Mouse (Mus musculus): ENCODE measurements around the gene Nfatc2. TPM values are rescaled to one million over a fixed set of nuclear protein-coding genes. Genes with fewer than 3 reads are reported as not detected.
A peak's percentile ranks its signal among the peaks of the same experiment; 100 is the strongest.

The Nfatc2 gene
- 0.23 and 0.36 TPM in 2 replicates for polyA plus RNA-seq (2015; fragmentation: Nextera tagmentation; extraction: Ambion mirVana)

GRCm38 (mm10) chr2:168601491-168602386 lies at the start of gene Nfatc2:
Gene Nfatc2, minus strand, starts transcription at chr2:168601657.
- H3K9me3 ChIP-seq (replicated peaks): no peaks in the 10 kb centered on the region
- ATAC-seq (ENCODE audit: insufficient read depth): no peak
- no peak within 1 kb of the TSS for H3K9ac ChIP-seq
- no peaks in the 10 kb centered on the region; the same call in 1 of the 2 replicates for H3K4me1 ChIP-seq (replicated peaks)
- WGBS (ENCODE audit: insufficient replicate concordance): 3% methylated on average over 56 of the region's 56 CpGs
- H3K27ac ChIP-seq (replicated peaks): no peak within 1 kb of the TSS
- H3K4me3 ChIP-seq (replicated peaks): peak within 1 kb of the TSS; percentile 20; the same call in 1 of the 2 replicates
- no peaks in the 10 kb centered on the region for H3K36me3 ChIP-seq (replicated peaks)
- peak within 1 kb of the TSS; percentile 33 for H3K4me2 ChIP-seq
- peaks cover 67% of the 10 kb centered on the region for H3K27me3 ChIP-seq

GRCm38 (mm10) chr2:168648171-168648570 lies 46.7 kb upstream of the Nfatc2 start:
- ATAC-seq (ENCODE audit: insufficient read depth): no peak
- no peaks in the 10 kb centered on the region for H3K9me3 ChIP-seq (replicated peaks)
- H3K27me3 ChIP-seq: no peaks in the 10 kb centered on the region
- H3K9ac ChIP-seq: no peak overlapping the region
- no peak overlapping the region for H3K27ac ChIP-seq (replicated peaks)
- no peak overlapping the region for H3K4me3 ChIP-seq (replicated peaks)
- H3K36me3 ChIP-seq (replicated peaks): no peaks in the 10 kb centered on the region
- WGBS (ENCODE audit: insufficient replicate concordance): 54% methylated on average over 8 of the region's 8 CpGs
- no peak overlapping the region for H3K4me2 ChIP-seq
- no peaks in the 10 kb centered on the region for H3K4me1 ChIP-seq (replicated peaks)

DNA sequence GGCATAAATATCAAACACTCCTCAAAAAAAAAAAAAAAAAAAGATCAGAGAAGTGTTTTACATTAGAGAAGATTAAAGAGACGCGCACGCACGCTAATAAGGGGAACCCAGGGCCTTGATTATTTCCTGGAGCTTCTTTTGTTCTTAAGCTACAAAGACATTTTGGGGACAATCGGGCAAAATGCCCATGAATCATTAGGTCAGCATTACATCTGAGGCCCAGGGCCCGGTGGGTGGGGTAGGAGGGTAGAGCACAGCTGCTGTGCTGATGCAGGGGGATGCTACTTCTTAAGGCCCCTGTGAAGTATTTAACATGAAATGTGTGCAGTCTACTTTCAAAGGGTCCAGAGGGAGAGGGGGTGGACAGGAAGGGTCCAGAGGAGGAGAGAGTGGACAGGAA lies 43.4 kb upstream of the Nfatc2 start:
- Histone ChIP-seq H3K27me3 (no peaks in the 10 kb centered on the region), H3K9me3 (replicated peaks) (no peaks in the 10 kb centered on the region), H3K9ac (no peak overlapping the region), H3K4me3 (replicated peaks) (no peak overlapping the region), H3K36me3 (replicated peaks) (no peaks in the 10 kb centered on the region), H3K27ac (replicated peaks) (no peak overlapping the region), H3K4me1 (replicated peaks) (no peaks in the 10 kb centered on the region), H3K4me2 (no peak overlapping the region)
- ATAC-seq (ENCODE audit: insufficient read depth): no peak
- WGBS (ENCODE audit: insufficient replicate concordance): 74% methylated on average over 6 of the region's 6 CpGs

- Histone ChIP-seq H3K27me3 (no peaks in the 10 kb centered on the region), H3K4me2 (no peak overlapping the region), H3K9me3 (replicated peaks) (no peaks in the 10 kb centered on the region), H3K27ac (replicated peaks) (no peak overlapping the region), H3K36me3 (replicated peaks) (no peaks in the 10 kb centered on the region), H3K4me1 (replicated peaks) (no peaks in the 10 kb centered on the region), H3K4me3 (replicated peaks) (no peak overlapping the region), H3K9ac (no peak overlapping the region)
- WGBS (ENCODE audit: insufficient replicate concordance): 76% methylated on average over 20 of the region's 20 CpGs
- no peak for ATAC-seq (ENCODE audit: insufficient read depth)
Observed at GRCm38 (mm10) chr2:168643524-168644177, 42.2 kb upstream of the Nfatc2 start.

DNA sequence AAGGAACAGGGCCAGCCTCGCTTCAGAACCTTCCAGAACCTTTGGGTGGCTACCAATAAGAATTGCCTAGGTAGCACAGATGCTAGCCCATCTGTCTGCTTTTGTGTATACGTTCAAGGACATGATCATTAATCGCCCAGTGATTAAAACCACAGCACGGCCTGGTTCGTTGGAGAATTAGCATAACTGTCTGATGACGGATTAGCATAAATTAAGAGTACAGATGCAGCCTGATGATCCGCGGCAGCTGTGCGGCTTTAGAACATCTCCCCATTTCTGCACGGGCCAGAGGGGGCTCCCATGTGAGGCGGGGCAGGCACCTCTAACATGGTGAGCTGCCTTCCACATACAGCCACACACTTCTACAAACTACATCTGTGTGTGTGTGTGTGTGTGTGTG lies 40.7 kb upstream of the Nfatc2 start:
- Histone ChIP-seq H3K36me3 (replicated peaks) (no peaks in the 10 kb centered on the region), H3K27ac (replicated peaks) (no peak overlapping the region), H3K27me3 (0 out of 2 replicates have a peak, but pooled peaks cover 2% of the 10 kb centered on the region), H3K9me3 (replicated peaks) (no peaks in the 10 kb centered on the region), H3K4me3 (replicated peaks) (no peak overlapping the region), H3K4me1 (replicated peaks) (no peaks in the 10 kb centered on the region), H3K9ac (no peak overlapping the region), H3K4me2 (no peak overlapping the region)
- 72% methylated on average over 11 of the region's 11 CpGs for WGBS (ENCODE audit: insufficient replicate concordance)
- no peak for ATAC-seq (ENCODE audit: insufficient read depth)

DNA sequence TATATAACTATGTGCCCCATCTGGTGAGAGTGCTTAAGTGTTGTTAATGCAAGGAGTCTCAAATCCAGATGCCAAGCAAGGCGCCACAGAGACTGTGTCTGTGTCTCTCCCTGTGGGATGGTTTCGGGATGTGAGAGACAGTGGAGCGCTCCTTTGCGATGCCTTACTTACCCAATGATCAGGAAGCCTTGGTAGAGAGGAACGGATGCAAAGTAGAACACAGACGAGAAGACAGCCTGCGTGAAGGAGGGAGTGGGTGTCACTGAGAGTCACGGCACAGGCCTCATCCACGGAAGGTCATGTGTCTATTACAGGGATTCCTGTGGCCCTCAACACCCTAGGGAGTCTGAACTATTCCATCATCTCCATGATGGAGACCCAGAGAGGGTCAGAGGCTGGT lies 39.0 kb upstream of the Nfatc2 start:
- Histone ChIP-seq H3K4me3 (replicated peaks) (no peak overlapping the region), H3K36me3 (replicated peaks) (no peaks in the 10 kb centered on the region), H3K9ac (no peak overlapping the region), H3K4me2 (no peak overlapping the region), H3K9me3 (replicated peaks) (no peaks in the 10 kb centered on the region), H3K27ac (replicated peaks) (no peak overlapping the region), H3K27me3 (peaks cover 18% of the 10 kb centered on the region), H3K4me1 (replicated peaks) (no peaks in the 10 kb centered on the region)
- no peak for ATAC-seq (ENCODE audit: insufficient read depth)
- 83% methylated on average over 9 of the region's 9 CpGs for WGBS (ENCODE audit: insufficient replicate concordance)

DNA sequence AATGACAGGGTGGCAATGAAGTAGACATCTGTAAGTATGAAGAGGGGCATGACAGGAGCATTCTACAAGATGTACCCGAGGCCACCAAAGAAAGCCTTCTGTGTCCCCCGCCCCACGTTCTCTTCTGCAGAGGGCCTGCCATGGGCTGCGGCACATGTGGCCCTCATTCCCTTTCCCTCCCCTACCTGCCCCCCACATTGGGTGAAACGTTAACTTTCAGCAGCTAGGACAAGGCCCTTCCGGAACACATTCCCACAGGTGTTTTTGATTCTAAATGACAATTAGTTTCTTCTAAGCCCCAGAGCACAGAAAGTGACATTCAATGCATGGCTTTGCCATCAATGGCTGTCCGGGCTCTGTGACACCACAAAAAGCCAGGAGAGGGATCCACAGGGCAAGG lies 33.4 kb upstream of the Nfatc2 start:
- H3K27ac ChIP-seq (replicated peaks): no peak overlapping the region
- peaks cover 14% of the 10 kb centered on the region for H3K4me1 ChIP-seq (replicated peaks)
- H3K9ac ChIP-seq: no peak overlapping the region
- no peak overlapping the region for H3K4me2 ChIP-seq
- 73% methylated on average over 7 of the region's 7 CpGs for WGBS (ENCODE audit: insufficient replicate concordance)
- no peaks in the 10 kb centered on the region for H3K36me3 ChIP-seq (replicated peaks)
- H3K27me3 ChIP-seq: peaks cover 28% of the 10 kb centered on the region
- ATAC-seq (ENCODE audit: insufficient read depth): no peak
- H3K4me3 ChIP-seq (replicated peaks): no peak overlapping the region
- H3K9me3 ChIP-seq (replicated peaks): no peaks in the 10 kb centered on the region

- H3K9me3 ChIP-seq (replicated peaks): no peaks in the 10 kb centered on the region
- peaks cover 14% of the 10 kb centered on the region for H3K4me1 ChIP-seq (replicated peaks)
- 14% methylated on average over 14 of the region's 14 CpGs for WGBS (ENCODE audit: insufficient replicate concordance)
- H3K27me3 ChIP-seq: peaks cover 28% of the 10 kb centered on the region
- ATAC-seq (ENCODE audit: insufficient read depth): peak; percentile 48; the same call in 1 of the 2 replicates
- peak overlapping the region; percentile 29 for H3K4me2 ChIP-seq
- no peaks in the 10 kb centered on the region for H3K36me3 ChIP-seq (replicated peaks)
- H3K9ac ChIP-seq: no peak overlapping the region
- H3K27ac ChIP-seq (replicated peaks): no peak overlapping the region
- H3K4me3 ChIP-seq (replicated peaks): no peak overlapping the region
Observed at GRCm38 (mm10) chr2:168633301-168633816, 31.9 kb upstream of the Nfatc2 start.

DNA sequence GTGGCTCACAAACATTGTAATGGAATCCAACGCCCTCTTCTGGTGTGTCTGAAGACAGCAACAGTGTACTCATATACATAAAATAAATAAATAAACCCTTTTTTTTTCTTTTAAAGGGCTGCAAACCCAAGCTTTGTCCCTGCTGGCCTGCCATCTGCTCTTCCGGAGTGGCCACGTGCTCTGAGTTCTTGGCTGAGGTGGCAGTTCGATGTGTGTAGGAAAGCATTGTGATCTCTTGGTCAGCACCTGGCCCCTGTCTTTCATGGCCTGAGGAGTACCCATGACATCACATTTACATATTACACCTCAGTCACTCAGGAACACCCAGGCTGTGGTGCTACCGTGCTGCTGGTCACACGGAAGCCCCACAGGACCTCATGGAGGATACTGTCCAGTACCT lies 31.1 kb upstream of the Nfatc2 start:
- H3K36me3 ChIP-seq (replicated peaks): no peaks in the 10 kb centered on the region
- H3K4me3 ChIP-seq (replicated peaks): no peak overlapping the region
- no peak overlapping the region for H3K27ac ChIP-seq (replicated peaks)
- H3K9ac ChIP-seq: no peak overlapping the region
- 64% methylated on average over 6 of the region's 6 CpGs for WGBS (ENCODE audit: insufficient replicate concordance)
- peaks cover 14% of the 10 kb centered on the region for H3K4me1 ChIP-seq (replicated peaks)
- no peak for ATAC-seq (ENCODE audit: insufficient read depth)
- no peaks in the 10 kb centered on the region for H3K9me3 ChIP-seq (replicated peaks)
- H3K27me3 ChIP-seq: peaks cover 28% of the 10 kb centered on the region
- H3K4me2 ChIP-seq: no peak overlapping the region

DNA sequence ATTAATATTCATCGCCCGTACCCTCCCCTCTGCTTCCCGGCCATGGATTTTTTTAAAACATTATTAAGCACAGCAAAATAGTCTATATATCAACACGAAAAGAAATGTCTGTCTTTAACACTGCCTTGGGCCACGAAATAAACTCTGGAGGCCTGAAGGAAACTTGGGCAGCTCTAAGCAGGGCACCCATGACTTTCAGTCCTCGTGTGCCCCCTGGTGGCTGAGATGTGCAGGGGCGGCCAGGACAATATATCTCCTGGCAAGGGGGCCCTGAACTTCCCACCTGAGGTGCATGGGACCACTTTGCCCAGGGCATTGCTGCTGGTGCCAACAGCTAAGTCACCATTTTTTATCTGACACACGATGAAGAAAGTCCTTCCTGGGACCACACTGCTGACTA lies 27.3 kb upstream of the Nfatc2 start:
- Histone ChIP-seq H3K4me2 (no peak overlapping the region), H3K4me1 (replicated peaks) (peaks cover 13% of the 10 kb centered on the region), H3K27ac (replicated peaks) (no peak overlapping the region), H3K36me3 (replicated peaks) (no peaks in the 10 kb centered on the region), H3K9me3 (replicated peaks) (no peaks in the 10 kb centered on the region), H3K4me3 (replicated peaks) (no peak overlapping the region), H3K27me3 (no peaks in the 10 kb centered on the region; the same call in none of the 2 replicates), H3K9ac (no peak overlapping the region)
- WGBS (ENCODE audit: insufficient replicate concordance): 25% methylated on average over 8 of the region's 8 CpGs
- no peak for ATAC-seq (ENCODE audit: insufficient read depth)

Data from liver, embryonic 15.5 days (tissue).